Mouse (Mus musculus) c-Kit-positive CD71-positive TER-119-negative erythroid progenitor cells, embryonic 14.5 days (primary cell): ENCODE data around the gene 3110001I22Rik.

Source experiments
- DNase-seq: peaks from one replicate; pipeline ENCODE4 v3.0.0-alpha.2; 2013; ENCODE audit warnings: low read depth

3110001I22Rik gene

DNA sequence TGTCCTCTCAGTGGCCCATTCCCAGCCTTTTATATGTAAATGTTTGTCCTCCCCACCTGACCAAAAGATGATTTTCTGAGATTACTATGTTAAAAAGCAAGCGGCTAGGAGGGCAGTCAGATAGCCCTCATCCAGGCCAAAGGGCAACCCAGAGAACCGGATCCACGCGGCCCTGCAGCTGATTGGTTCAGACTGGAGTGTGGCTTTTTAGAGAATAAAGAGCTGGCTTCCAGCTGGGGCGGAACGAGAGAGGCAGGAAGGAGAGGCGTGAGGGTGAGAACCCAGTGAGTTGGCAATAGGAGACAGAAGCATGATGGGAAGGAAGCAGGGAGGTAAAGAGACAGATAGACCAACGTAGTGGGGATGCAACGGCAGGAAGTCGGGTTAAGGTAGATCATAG, 51.2 kb downstream of the 3110001I22Rik start:
- no peak for DNase-seq

DNA sequence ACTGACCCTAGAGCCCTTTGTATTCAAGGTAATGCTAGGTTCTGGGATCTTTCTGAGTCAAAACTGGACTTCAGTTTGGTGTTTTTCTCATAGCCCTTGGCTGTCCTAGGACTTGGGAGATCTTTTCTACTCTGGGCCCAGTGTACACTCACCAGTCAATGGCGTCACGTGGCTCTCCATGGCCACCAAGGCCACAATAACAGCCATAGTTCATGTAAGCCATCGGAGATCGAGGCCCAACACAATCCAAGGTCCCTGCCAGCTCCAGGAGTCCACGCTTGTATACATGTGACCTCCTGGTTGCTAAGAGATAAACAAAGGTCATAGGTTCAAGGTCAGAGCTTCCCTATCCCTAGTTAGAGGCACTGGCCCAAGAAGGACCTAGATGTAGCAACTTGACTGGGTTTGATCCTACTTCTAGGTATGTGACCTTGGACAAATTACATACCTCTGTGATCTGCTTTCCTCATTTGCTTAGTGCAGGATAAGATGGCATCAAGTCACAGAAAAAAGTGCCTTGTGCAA, 56.1 kb downstream of the 3110001I22Rik start:
- DNase-seq = no peak
